Mouse (Mus musculus) large intestine, adult 2 months (tissue): ENCODE results near the gene Ttc4. TPM values are rescaled to one million over a fixed set of nuclear protein-coding genes. Genes with fewer than 3 reads are reported as not detected.

Experiments used
- DNase-seq: peaks from one replicate; pipeline ENCODE4 v3.0.0-alpha.2; 2012; ENCODE audit warnings: low read depth, low spot score
- WGBS: fragments of 180-500 bp; shearing (Covaris S2); methylation state at CpG from one replicate; pipeline ENCODE4 v1.1.7; 2018; 5-methylcytosine and 5-hydroxymethylcytosine counted together
- polyA plus RNA-seq: library from polyadenylated mRNA; depleted of rRNA; stranded (reverse); fragments of >200 nt; gene quantifications from 2 replicates; pipeline ENCODE4 v1.2.3, GENCODE M21; 2012; rRNA removed

Ttc4 gene
- polyA plus RNA-seq, 1 experiment = 55.1 TPM

- no peak for DNase-seq
- WGBS = 6% methylated on average over 19 of the region's 19 CpGs
These were observed 61.7 kb downstream of the Ttc4 start, which contains the start of gene Lexm for GRCm38 (mm10) chr4:106617056-106617455. Gene Lexm, minus strand, starts transcription at chr4:106617241.

- DNase-seq = no peak
- WGBS = 79% methylated on average over 12 of the region's 12 CpGs
These were observed 63.1 kb downstream of the Ttc4 start for GRCm38 (mm10) chr4:106615637-106616036.

DNA sequence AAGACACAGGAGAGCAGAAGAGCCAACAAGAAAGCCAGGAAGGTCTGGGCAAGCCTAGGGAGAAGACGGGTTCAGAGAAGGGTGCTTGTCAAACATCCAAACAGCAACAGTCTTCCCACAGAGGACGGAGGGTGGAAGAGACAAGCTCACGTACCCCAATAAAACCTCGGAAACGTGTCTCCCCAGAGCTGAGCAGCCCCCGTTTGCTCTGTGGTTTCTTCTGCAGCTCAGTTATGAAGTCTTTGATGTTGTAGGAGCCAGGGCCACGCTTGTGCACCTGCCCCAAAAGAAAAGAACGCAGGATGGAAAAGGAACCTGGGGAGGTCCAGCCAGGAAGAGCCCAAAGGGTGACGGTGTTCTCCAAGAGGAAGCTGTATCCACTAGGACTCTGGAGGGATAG lies 63.9 kb downstream of the Ttc4 start:
- WGBS = 76% methylated on average over 9 of the region's 9 CpGs
- DNase-seq = no peak

GRCm38 (mm10) chr4:106614180-106614797 lies 64.5 kb downstream of the Ttc4 start:
- no peak for DNase-seq
- WGBS = 52% methylated on average over 7 of the region's 7 CpGs

GRCm38 (mm10) chr4:106613560-106613959 lies 65.2 kb downstream of the Ttc4 start:
- no peak for DNase-seq
- 59% methylated on average over 3 of the region's 3 CpGs for WGBS

GRCm38 (mm10) chr4:106613105-106613504 lies 65.6 kb downstream of the Ttc4 start:
- DNase-seq = no peak
- 73% methylated on average over 8 of the region's 8 CpGs for WGBS

Other genes starting within 250 kb of the Ttc4 start
- gene Pcsk9, start 214.6 kb downstream of the Ttc4 start, polyA plus RNA-seq = 27.6 and 27.8 TPM in 2 replicates
- not detected in 2 replicates for gene Bsnd, start 186.7 kb downstream of the Ttc4 start, polyA plus RNA-seq
- gene Dhcr24, start 117.9 kb downstream of the Ttc4 start, polyA plus RNA-seq = 169 and 212 TPM in 2 replicates
- gene Lexm, start 61.7 kb downstream of the Ttc4 start, polyA plus RNA-seq = not detected in 2 replicates
- 65.8 and 88.4 TPM in 2 replicates for gene Ttc22, start 56.5 kb downstream of the Ttc4 start, polyA plus RNA-seq
- gene Pars2, start 27.9 kb downstream of the Ttc4 start, polyA plus RNA-seq = 10.2 and 12.0 TPM in 2 replicates
- gene Mroh7, start 52.0 kb upstream of the Ttc4 start, polyA plus RNA-seq = 2.7 and 20.4 TPM in 2 replicates
- 71.8 and 362 TPM in 2 replicates for gene Fam151a, start 54.9 kb upstream of the Ttc4 start, polyA plus RNA-seq
- 22.2 and 31.3 TPM in 2 replicates for gene Acot11, start 126.1 kb upstream of the Ttc4 start, polyA plus RNA-seq
- gene Ssbp3, start 231.8 kb upstream of the Ttc4 start, polyA plus RNA-seq = 29.6 and 38.0 TPM in 2 replicates